Mouse (Mus musculus) limb, embryonic 11.5 days (tissue): ENCODE results near the gene Ap1b1. TPM values are rescaled to one million over a fixed set of nuclear protein-coding genes. Genes with fewer than 3 reads are reported as not detected.

Experiments
- ATAC-seq: fragments of 200-750 bp; cut with Nextera tagmentation; 2 replicates; pipeline ENCODE4 v1.8.0; 2017; ENCODE audit warnings: low read depth; ENCODE audit not compliant: insufficient number of reproducible peaks, low FRiP score, low TSS enrichment
- DNase-seq: peaks from one replicate; pipeline ENCODE4 v3.0.0-alpha.2; 2015; ENCODE audit warnings: low spot score
- H3K27ac ChIP-seq: fragments of 300-500 bp; sonication (generic); replicated peaks from 2 replicates; pipeline ENCODE4 v1.5.1; 2014; ENCODE audit warnings: low read depth, mild to moderate bottlenecking, low read length
- H3K27me3 ChIP-seq: fragments of 300-500 bp; sonication (generic); 2 replicates; pipeline ENCODE4 v1.6.1; 2014; ENCODE audit warnings: mild to moderate bottlenecking, low read length, mixed read lengths; ENCODE audit not compliant: control insufficient read depth, insufficient read depth
- H3K36me3 ChIP-seq: fragments of 300-500 bp; sonication (generic); 2 replicates; pipeline ENCODE4 v1.6.1; 2014; ENCODE audit warnings: mild to moderate bottlenecking, low read length, moderate library complexity, mixed read lengths; ENCODE audit not compliant: control insufficient read depth, insufficient read depth
- H3K4me1 ChIP-seq: fragments of 300-500 bp; sonication (generic); 2 replicates; pipeline ENCODE4 v1.6.1; 2014; ENCODE audit warnings: low read length, mixed read lengths; ENCODE audit not compliant: control insufficient read depth, insufficient read depth
- H3K4me2 ChIP-seq: fragments of 300-500 bp; sonication (generic); 2 replicates; pipeline ENCODE4 v1.6.1; 2014; ENCODE audit warnings: low read depth, mild to moderate bottlenecking, moderate library complexity; ENCODE audit not compliant: severe bottlenecking
- H3K4me3 ChIP-seq: fragments of 300-500 bp; sonication (generic); 2 replicates; pipeline ENCODE4 v1.5.1; 2014; ENCODE audit warnings: low read depth, low read length
- H3K9ac ChIP-seq: fragments of 300-500 bp; sonication (generic); 2 replicates; pipeline ENCODE4 v1.6.1; 2014; ENCODE audit warnings: mild to moderate bottlenecking, low read length
- H3K9me3 ChIP-seq: fragments of 300-500 bp; sonication (generic); 2 replicates; pipeline ENCODE4 v1.6.1; 2016; ENCODE audit warnings: low read length; ENCODE audit not compliant: control insufficient read depth
- WGBS: fragments of 180-500 bp; shearing (Covaris S2); extraction: QIAGEN DNeasy Blood & Tissue Kit; methylation state at CpG from one replicate; pipeline ENCODE4 v1.1.7; 2014; 5-methylcytosine and 5-hydroxymethylcytosine counted together
- polyA plus RNA-seq: library from polyadenylated mRNA; unstranded; fragments of >200 nt; fragmentation: Nextera tagmentation; extraction: Ambion mirVana; gene quantifications from 2 replicates; pipeline ENCODE4 v1.2.1, GENCODE M21; 2014

The Ap1b1 gene
- polyA plus RNA-seq, 1 experiment from 2014 or later: 48.9 TPM

- DNase-seq (no peak), ATAC-seq (no peak)
- H3K4me2 ChIP-seq: no peak overlapping the region
- H3K27ac ChIP-seq: no peak overlapping the region
- no peaks in the 10 kb centered on the region for H3K9me3 ChIP-seq
- H3K36me3 ChIP-seq: no peaks in the 10 kb centered on the region; the same call in 1 of the 2 replicates
- no peak overlapping the region for H3K9ac ChIP-seq
- no peaks in the 10 kb centered on the region for H3K4me1 ChIP-seq
- 93% methylated on average over 2 of the region's 2 CpGs for WGBS
- H3K27me3 ChIP-seq: no peaks in the 10 kb centered on the region
- H3K4me3 ChIP-seq: no peak overlapping the region
These were observed 5.8 kb downstream of the Ap1b1 start for GRCm38 (mm10) chr11:4992471-4992870.

GRCm38 (mm10) chr11:4995676-4996075, 9.1 kb downstream of the Ap1b1 start:
- ATAC-seq: no peak
- WGBS: 96% methylated on average over 3 of the region's 3 CpGs

GRCm38 (mm10) chr11:4996621-4997199, 10.1 kb downstream of the Ap1b1 start:
- WGBS: 87% methylated on average over 5 of the region's 5 CpGs
- Histone ChIP-seq H3K9ac (no peak overlapping the region), H3K27ac (no peak overlapping the region)

More at GRCm38 (mm10) chr11:4995676-4996075, 9.1 kb downstream of the Ap1b1 start:
- DNase-seq: no peak
- Histone ChIP-seq H3K9me3 (no peaks in the 10 kb centered on the region), H3K4me2 (no peak overlapping the region), H3K9ac (no peak overlapping the region), H3K27ac (no peak overlapping the region), H3K36me3 (no peaks in the 10 kb centered on the region), H3K4me1 (no peaks in the 10 kb centered on the region), H3K4me3 (no peak overlapping the region), H3K27me3 (no peaks in the 10 kb centered on the region)

GRCm38 (mm10) chr11:4998352-4998751, 11.7 kb downstream of the Ap1b1 start:
- Histone ChIP-seq H3K4me3 (no peak overlapping the region), H3K9ac (no peak overlapping the region), H3K27ac (no peak overlapping the region; the same call in 1 of the 2 replicates), H3K4me1 (no peaks in the 10 kb centered on the region), H3K9me3 (no peaks in the 10 kb centered on the region), H3K27me3 (no peaks in the 10 kb centered on the region), H3K36me3 (no peaks in the 10 kb centered on the region), H3K4me2 (no peak overlapping the region)
- 45% methylated on average over 3 of the region's 3 CpGs for WGBS
- ATAC-seq: no peak
- peak; percentile 30 for DNase-seq

More at GRCm38 (mm10) chr11:4996621-4997199, 10.1 kb downstream of the Ap1b1 start:
- Histone ChIP-seq H3K4me2 (no peak overlapping the region), H3K36me3 (no peaks in the 10 kb centered on the region), H3K4me3 (no peak overlapping the region), H3K27me3 (no peaks in the 10 kb centered on the region), H3K9me3 (no peaks in the 10 kb centered on the region), H3K4me1 (no peaks in the 10 kb centered on the region)
- no peak for DNase-seq
- ATAC-seq: no peak

- Histone ChIP-seq H3K36me3 (no peaks in the 10 kb centered on the region), H3K4me3 (no peak overlapping the region), H3K9me3 (no peaks in the 10 kb centered on the region), H3K27ac (no peak overlapping the region; the same call in 1 of the 2 replicates), H3K27me3 (no peaks in the 10 kb centered on the region), H3K9ac (no peak overlapping the region), H3K4me1 (no peaks in the 10 kb centered on the region), H3K4me2 (no peak overlapping the region)
- 75% methylated on average over 1 of the region's 1 CpGs for WGBS
- DNase-seq: no peak
- ATAC-seq: no peak
These were observed 12.1 kb downstream of the Ap1b1 start for GRCm38 (mm10) chr11:4998762-4999161.

- H3K4me3 ChIP-seq: no peak overlapping the region
- no peak for ATAC-seq
- 88% methylated on average over 1 of the region's 1 CpGs for WGBS
- no peak overlapping the region for H3K9ac ChIP-seq
- no peaks in the 10 kb centered on the region for H3K27me3 ChIP-seq
- no peak for DNase-seq
- no peak overlapping the region for H3K27ac ChIP-seq
- H3K9me3 ChIP-seq: no peaks in the 10 kb centered on the region
- no peaks in the 10 kb centered on the region for H3K4me1 ChIP-seq
- H3K4me2 ChIP-seq: no peak overlapping the region
- H3K36me3 ChIP-seq: no peaks in the 10 kb centered on the region
These were observed 13.6 kb downstream of the Ap1b1 start for GRCm38 (mm10) chr11:5000241-5000640.

- no peak for DNase-seq
- no peaks in the 10 kb centered on the region for H3K27me3 ChIP-seq
- no peaks in the 10 kb centered on the region for H3K4me1 ChIP-seq
- H3K4me2 ChIP-seq: no peak overlapping the region
- no peak for ATAC-seq
- no peak overlapping the region for H3K27ac ChIP-seq
- no peak overlapping the region for H3K9ac ChIP-seq
- H3K9me3 ChIP-seq: no peaks in the 10 kb centered on the region
- H3K4me3 ChIP-seq: no peak overlapping the region
- WGBS: 87% methylated on average over 4 of the region's 4 CpGs
- H3K36me3 ChIP-seq: no peaks in the 10 kb centered on the region
These were observed 16.2 kb downstream of the Ap1b1 start for GRCm38 (mm10) chr11:5002826-5003225.

- no peaks in the 10 kb centered on the region for H3K27me3 ChIP-seq
- ATAC-seq (no peak), DNase-seq (no peak)
- WGBS: 86% methylated on average over 2 of the region's 2 CpGs
- H3K36me3 ChIP-seq: no peaks in the 10 kb centered on the region; the same call in 1 of the 2 replicates
- no peak overlapping the region for H3K4me3 ChIP-seq
- no peaks in the 10 kb centered on the region for H3K9me3 ChIP-seq
- no peak overlapping the region for H3K27ac ChIP-seq
- no peak overlapping the region for H3K9ac ChIP-seq
- no peak overlapping the region for H3K4me2 ChIP-seq
- H3K4me1 ChIP-seq: no peaks in the 10 kb centered on the region
These were observed 18.9 kb downstream of the Ap1b1 start for GRCm38 (mm10) chr11:5005528-5005927.

- Histone ChIP-seq H3K36me3 (peaks cover 3% of the 10 kb centered on the region; the same call in 1 of the 2 replicates), H3K4me3 (no peak overlapping the region), H3K4me2 (no peak overlapping the region), H3K27me3 (no peaks in the 10 kb centered on the region), H3K27ac (no peak overlapping the region), H3K4me1 (no peaks in the 10 kb centered on the region), H3K9me3 (no peaks in the 10 kb centered on the region), H3K9ac (no peak overlapping the region)
- ATAC-seq (no peak), DNase-seq (no peak)
- WGBS: 95% methylated on average over 1 of the region's 1 CpGs
These were observed 20.6 kb downstream of the Ap1b1 start for GRCm38 (mm10) chr11:5007186-5007585.
